Mouse (Mus musculus) liver, embryonic 14.5 days (tissue): ENCODE measurements at regions not wholly inside any gene's neighbourhood (a gene's known extent, or its start where the extent isn't known, plus 50 kb on each side); places are given as distances from the start of the nearest gene placed in this dataset.

Experiments used
- ATAC-seq: fragments of 200-750 bp; cut with Nextera tagmentation; 2 replicates; pipeline ENCODE4 v1.8.0; 2017; ENCODE audit warnings: moderate number of reproducible peaks, mild to moderate bottlenecking, moderate library complexity; ENCODE audit not compliant: insufficient read depth
- DNase-seq, 3 experiments: peaks; one replicate each; pipeline ENCODE4 v3.0.0-alpha.2; 2012 to 2013; ENCODE audit warnings: low read depth in 3 of 3, low spot score in 3 of 3
- H3K27ac ChIP-seq: fragments of 300-500 bp; sonication (generic); 2 replicates; pipeline ENCODE4 v1.5.1; 2014; ENCODE audit warnings: moderate library complexity, mild to moderate bottlenecking, control low read depth, inconsistent platforms
- H3K27me3 ChIP-seq: fragments of 300-500 bp; sonication (generic); 2 replicates; pipeline ENCODE4 v1.6.1; 2014; ENCODE audit warnings: mild to moderate bottlenecking, low read length, moderate library complexity; ENCODE audit not compliant: control insufficient read depth, insufficient read depth
- H3K36me3 ChIP-seq: fragments of 300-500 bp; sonication (generic); replicated peaks from 2 replicates; pipeline ENCODE4 v1.6.1; 2014; ENCODE audit warnings: low read depth; ENCODE audit not compliant: control insufficient read depth, insufficient read depth
- H3K4me1 ChIP-seq, 2 experiments: fragments of 200-500 bp in 1 of 2; fragments of 300-500 bp in 1 of 2; sonication (generic) in 1 of 2; replicated peaks; 2 replicates each; pipeline ENCODE4 v1.6.1; 2012 to 2014; ENCODE audit warnings: antibody characterized with exemption in 1 of 2, inconsistent platforms in 1 of 2, low read length in 1 of 2; ENCODE audit not compliant: control insufficient read depth in 2 of 2, insufficient read depth in 2 of 2
- H3K4me2 ChIP-seq: fragments of 300-500 bp; sonication (generic); 2 replicates; pipeline ENCODE4 v1.6.1; 2014; ENCODE audit warnings: low read depth, mild to moderate bottlenecking, control low read depth, moderate library complexity
- H3K4me3 ChIP-seq, 2 experiments: fragments of 200-500 bp in 1 of 2; fragments of 300-500 bp in 1 of 2; sonication (generic) in 1 of 2; 2 replicates each; pipeline ENCODE4 v1.5.1; 2012 to 2014; ENCODE audit warnings: low read depth in 2 of 2, low read length in 2 of 2, mild to moderate bottlenecking in 2 of 2, control low read depth in 1 of 2, inconsistent platforms in 1 of 2, moderate library complexity in 1 of 2; ENCODE audit not compliant: insufficient read depth in 1 of 2
- H3K9ac ChIP-seq: fragments of 300-500 bp; sonication (generic); replicated peaks from 2 replicates; pipeline ENCODE4 v1.6.1; 2014; ENCODE audit warnings: mild to moderate bottlenecking, control low read depth, moderate library complexity
- H3K9me3 ChIP-seq: fragments of 300-500 bp; sonication (generic); 2 replicates; pipeline ENCODE4 v1.6.1; 2016; ENCODE audit warnings: low read length, mixed read lengths; ENCODE audit not compliant: control insufficient read depth
- CTCF ChIP-seq: IDR thresholded peaks from 2 replicates; pipeline ENCODE4 v1.5.1; 2016; ENCODE audit warnings: antibody characterized with exemption, low read depth, control low read depth
- EP300 ChIP-seq: IDR thresholded peaks from 2 replicates; pipeline ENCODE4 v1.6.1; 2016; ENCODE audit warnings: antibody characterized with exemption, low read depth
- WGBS: fragments of 180-500 bp; shearing (Covaris S2); extraction: QIAGEN DNeasy Blood & Tissue Kit; methylation state at CpG from one replicate; pipeline ENCODE4 v1.1.7; 2014; ENCODE audit not compliant: insufficient replicate concordance; 5-methylcytosine and 5-hydroxymethylcytosine counted together

DNA sequence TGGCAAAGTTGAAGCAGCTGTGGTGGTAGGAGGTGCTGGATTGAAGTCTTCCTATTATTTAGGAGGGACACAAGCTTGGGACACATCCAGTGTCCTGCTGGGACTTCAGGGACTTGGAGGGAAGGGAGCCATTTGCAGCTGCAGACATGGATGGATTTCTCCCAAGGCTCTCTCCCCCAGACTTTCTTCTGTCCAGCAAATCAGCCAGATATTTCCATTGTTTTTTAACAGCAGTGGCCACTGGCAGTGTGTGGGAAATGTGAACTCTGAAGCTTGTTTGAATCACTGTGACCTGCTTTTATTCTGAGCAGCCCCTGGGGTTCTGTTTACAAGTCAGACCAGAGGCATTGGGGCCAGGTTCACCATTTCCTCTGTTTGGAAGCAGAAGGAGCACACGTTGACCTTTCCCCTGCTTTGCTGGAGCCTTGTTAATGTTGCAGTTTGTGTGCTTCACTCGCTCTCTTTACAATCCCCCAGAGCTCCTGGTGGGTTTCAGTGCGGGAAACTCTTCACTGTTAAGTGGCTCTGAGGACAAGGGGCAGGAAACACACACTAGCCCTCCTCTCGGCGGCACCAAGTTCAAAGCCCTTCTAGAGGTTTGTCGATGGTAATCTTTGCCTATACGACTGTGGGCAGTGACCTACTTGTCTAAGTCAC, 627.8 kb downstream of the Dhx35 start:
- Histone ChIP-seq H3K4me1 (no peaks in the 10 kb centered on the region), H3K36me3 (no peaks in the 10 kb centered on the region), H3K27me3 (no peaks in the 10 kb centered on the region), H3K9me3 (no peaks in the 10 kb centered on the region), H3K9ac (no peak overlapping the region), H3K4me2 (no peak overlapping the region), H3K27ac (no peak overlapping the region), H3K4me3 (no peak overlapping the region)
- ATAC-seq (no peak), DNase-seq (no peak)
- WGBS, result 24% methylated on average over 7 of the region's 7 CpGs
- TF ChIP-seq CTCF (no peak), EP300 (no peak)

DNA sequence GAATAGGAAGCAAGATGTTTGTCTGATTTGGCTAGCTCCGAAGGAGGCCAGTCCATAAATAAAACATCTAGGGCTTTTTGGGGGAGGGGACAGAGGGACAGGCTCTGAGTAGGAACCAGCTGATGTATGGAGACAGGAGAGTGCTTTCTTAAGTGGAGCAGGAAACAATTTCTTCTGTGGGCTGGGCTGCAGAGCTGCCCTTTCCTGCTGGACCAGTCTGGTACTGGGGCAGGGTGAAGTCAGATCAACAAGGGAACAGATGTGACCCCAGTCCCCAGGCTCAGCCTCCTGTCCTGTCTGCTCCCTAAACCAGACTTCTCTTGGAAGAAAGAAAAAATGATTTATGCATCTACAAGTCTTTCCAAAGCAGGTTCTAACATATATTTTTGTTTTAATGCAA, 633.6 kb downstream of the Dhx35 start:
- no peaks in the 10 kb centered on the region for H3K9me3 ChIP-seq
- no peak for ATAC-seq
- WGBS, result 5% methylated on average over 1 of the region's 1 CpGs
- no peak overlapping the region for H3K27ac ChIP-seq
- no peak overlapping the region for H3K4me3 ChIP-seq
- H3K4me2 ChIP-seq, result no peak overlapping the region
- no peak overlapping the region for H3K9ac ChIP-seq
- TF ChIP-seq EP300 (no peak), CTCF (no peak)
- no peaks in the 10 kb centered on the region for H3K36me3 ChIP-seq
- H3K4me1 ChIP-seq, result no peaks in the 10 kb centered on the region
- no peaks in the 10 kb centered on the region for H3K27me3 ChIP-seq
- DNase-seq, result no peak

DNA sequence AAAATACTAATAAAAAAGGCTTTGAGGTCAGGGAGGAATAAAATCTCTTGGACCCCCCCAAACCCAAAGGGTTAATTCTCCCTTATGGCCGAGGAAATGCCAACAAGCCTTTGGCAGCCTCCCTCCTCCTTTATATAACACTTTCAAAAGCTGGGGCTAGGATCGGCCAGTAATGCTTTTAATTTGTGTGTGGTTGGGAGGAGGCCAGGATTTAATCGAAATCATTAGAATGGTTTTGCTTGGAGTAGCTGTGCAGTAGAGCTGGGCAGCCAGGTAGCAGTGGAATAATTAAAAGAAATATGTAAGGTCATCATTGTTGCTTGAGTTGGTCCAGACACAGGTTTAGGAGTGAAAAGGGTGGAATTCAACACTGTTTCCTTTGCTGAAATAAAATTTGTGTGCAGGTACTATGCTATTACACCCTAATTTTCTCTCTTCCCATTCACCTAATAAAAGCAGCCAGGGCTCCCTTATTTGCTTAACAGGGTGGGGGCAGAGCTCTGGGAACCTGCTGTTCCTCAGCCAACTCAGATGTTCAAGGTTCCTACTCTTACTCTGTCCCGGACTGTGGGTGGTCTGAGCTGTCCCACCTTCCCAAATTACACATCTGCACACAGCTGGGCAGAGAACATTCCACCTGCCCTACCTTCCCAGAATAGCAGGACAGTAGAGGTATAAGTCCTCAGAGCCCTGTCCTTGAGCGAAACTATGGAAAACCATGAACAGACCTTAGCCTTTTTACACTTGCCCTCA, 636.1 kb downstream of the Dhx35 start:
- 45% methylated on average over 5 of the region's 5 CpGs for WGBS
- no peak overlapping the region for H3K4me2 ChIP-seq
- no peaks in the 10 kb centered on the region for H3K36me3 ChIP-seq
- no peak overlapping the region for H3K9ac ChIP-seq
- ATAC-seq, result no peak
- no peaks in the 10 kb centered on the region for H3K4me1 ChIP-seq
- no peak overlapping the region for H3K4me3 ChIP-seq
- no peaks in the 10 kb centered on the region for H3K27me3 ChIP-seq
- H3K9me3 ChIP-seq, result no peaks in the 10 kb centered on the region
- H3K27ac ChIP-seq, result no peak overlapping the region
- no peak for DNase-seq
- TF ChIP-seq EP300 (no peak), CTCF (no peak)

GRCm38 (mm10) chr2:159438961-159439360, 644.4 kb downstream of the Dhx35 start:
- no peak overlapping the region for H3K27ac ChIP-seq
- ATAC-seq (no peak), DNase-seq (no peak)
- 72% methylated on average over 6 of the region's 6 CpGs for WGBS
- H3K9ac ChIP-seq, result no peak overlapping the region
- no peak for TF ChIP-seq CTCF
- no peak for TF ChIP-seq EP300
- no peaks in the 10 kb centered on the region for H3K27me3 ChIP-seq
- H3K4me1 ChIP-seq, result no peaks in the 10 kb centered on the region
- no peak overlapping the region for H3K4me3 ChIP-seq
- no peak overlapping the region for H3K4me2 ChIP-seq
- no peaks in the 10 kb centered on the region for H3K36me3 ChIP-seq
- no peaks in the 10 kb centered on the region for H3K9me3 ChIP-seq

DNA sequence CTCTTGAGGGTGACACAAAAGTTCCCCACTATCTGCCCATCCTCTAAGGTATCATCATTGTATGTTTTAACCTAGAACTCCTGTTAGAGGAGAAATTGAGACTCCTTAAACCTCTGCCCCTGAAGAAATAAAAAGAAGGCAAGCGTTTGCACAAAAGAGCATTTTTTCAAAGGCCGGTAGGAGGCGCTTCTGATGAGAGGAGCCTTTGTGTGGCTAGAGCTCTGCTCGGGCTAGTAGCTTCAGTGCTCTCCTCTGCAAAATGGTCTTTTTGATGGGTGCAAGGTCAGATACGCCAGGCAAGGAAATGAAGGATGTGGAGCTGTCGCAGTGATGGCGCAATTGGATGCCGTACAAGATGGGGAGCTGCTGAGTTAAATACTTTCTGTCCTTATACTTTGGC, 649.0 kb downstream of the Dhx35 start:
- TF ChIP-seq EP300 (no peak), CTCF (no peak; the same call in 1 of the 2 replicates)
- DNase-seq, result no peak
- H3K9me3 ChIP-seq, result no peaks in the 10 kb centered on the region
- no peak overlapping the region for H3K4me2 ChIP-seq
- ATAC-seq, result no peak
- WGBS, result 30% methylated on average over 8 of the region's 8 CpGs
- H3K36me3 ChIP-seq, result no peaks in the 10 kb centered on the region
- no peak overlapping the region for H3K4me3 ChIP-seq
- no peak overlapping the region for H3K9ac ChIP-seq
- H3K27ac ChIP-seq, result no peak overlapping the region
- no peaks in the 10 kb centered on the region for H3K4me1 ChIP-seq
- no peaks in the 10 kb centered on the region for H3K27me3 ChIP-seq
